In the genomic region with DNA sequence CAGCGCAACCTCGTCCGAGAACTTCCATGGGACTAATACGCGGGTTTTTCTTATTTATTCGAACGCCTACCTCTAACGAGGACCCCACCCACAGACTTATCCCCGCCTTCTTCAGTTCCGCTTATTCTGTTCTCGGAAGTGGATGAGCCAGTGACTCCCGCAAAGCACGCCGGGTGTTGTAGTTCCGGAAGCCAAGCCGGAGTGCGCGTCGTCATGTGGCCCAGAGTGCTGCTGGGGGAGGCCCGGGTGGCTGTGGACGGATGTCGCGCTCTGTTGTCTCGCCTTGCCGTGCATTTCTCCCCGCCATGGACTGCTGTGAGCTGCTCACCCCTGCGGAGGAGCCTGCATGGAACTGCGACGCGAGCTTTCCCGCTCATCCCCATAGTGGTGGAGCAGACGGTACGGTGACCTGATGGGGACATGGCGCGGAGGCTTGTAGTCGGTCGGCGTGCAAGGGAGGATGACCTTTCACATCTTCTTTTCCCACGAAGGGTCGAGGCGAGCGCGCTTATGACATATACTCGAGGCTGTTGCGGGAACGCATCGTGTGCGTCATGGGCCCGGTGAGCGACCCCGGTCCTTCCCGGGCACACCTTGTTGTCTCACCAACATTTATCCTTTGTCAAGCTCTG, we compare ENCODE assay signal across 7 mouse cellular contexts. TPM values are rescaled to one million over a fixed set of nuclear protein-coding genes. Genes with fewer than 3 reads are reported as not detected.
DNase-seq lines count a peak whose midpoint lies in the region; ATAC-seq lines count a peak whose summit lies in the region.

A gene (plus strand): TSS at position 191 of the 632 bp plus-strand sequence.

- under 1% methylated on average over 52 of the region's 52 CpGs for WGBS in intestine, embryonic 15.5 days
- under 1% methylated on average over 52 of the region's 52 CpGs for WGBS in midbrain, embryonic 10.5 days

- no peaks in the 10 kb centered on the region for H3K9me3 ChIP-seq in intestine, embryonic 15.5 days
- H3K9me3 ChIP-seq in midbrain, embryonic 10.5 days (replicated peaks), result no peaks in the 10 kb centered on the region

- peak; percentile 97 for ATAC-seq in intestine, embryonic 15.5 days

- peak; percentile 97 for DNase-seq in adrenal gland, adult 2 months
- peak; percentile 88 for DNase-seq in embryo, embryonic 11.5 days (ENCODE audit: low read depth, low spot score)
- DNase-seq in gastrocnemius, postnatal 36 days, result peak; percentile 88 to 91
- peak; percentile 95 to 98 for DNase-seq in left cerebral cortex, postnatal 25 days (ENCODE audit: low spot score in 2 of 2)
- peak; percentile 94 for DNase-seq in midbrain, embryonic 10.5 days (ENCODE audit: low spot score)
- DNase-seq in right cerebral cortex, postnatal 4 days, result peak; percentile 86

- H3K4me2 ChIP-seq in intestine, embryonic 15.5 days (replicated peaks), result peak within 1 kb of the TSS; percentile 67

- intact Hi-C loops in gastrocnemius, postnatal 36 days (cut with DNase I), result loop anchor here (10.0 kb wide), 2 partner anchors 285 to 365 kb away; a partner anchor contains a TSS
- intact Hi-C loops in left cerebral cortex, postnatal 25 days (cut with DNase I), result loop anchor here (1.0 kb wide), 2 partner anchors 21 to 257 kb away; a partner anchor contains a TSS

- H3K9ac ChIP-seq in intestine, embryonic 15.5 days, result peak within 1 kb of the TSS; percentile 81

- H3K4me1 ChIP-seq in intestine, embryonic 15.5 days (replicated peaks), result peaks cover 9% of the 10 kb centered on the region; the same call in 1 of the 2 replicates
- H3K4me1 ChIP-seq in midbrain, embryonic 10.5 days, result peaks cover 10% of the 10 kb centered on the region

- H3K27me3 ChIP-seq in intestine, embryonic 15.5 days (replicated peaks), result no peaks in the 10 kb centered on the region
- H3K27me3 ChIP-seq in midbrain, embryonic 10.5 days (ENCODE audit: low read depth, poor library complexity, severe bottlenecking), result no peaks in the 10 kb centered on the region

- peaks cover 20% of the 10 kb centered on the region for H3K36me3 ChIP-seq in intestine, embryonic 15.5 days
- peaks cover 42% of the 10 kb centered on the region for H3K36me3 ChIP-seq in midbrain, embryonic 10.5 days

- H3K27ac ChIP-seq in intestine, embryonic 15.5 days, result peak within 1 kb of the TSS; percentile 69
- H3K27ac ChIP-seq in midbrain, embryonic 10.5 days (replicated peaks), result peak within 1 kb of the TSS; percentile 91

- peak within 1 kb of the TSS; percentile 82 for H3K4me3 ChIP-seq in intestine, embryonic 15.5 days (replicated peaks)
- H3K4me3 ChIP-seq in midbrain, embryonic 10.5 days, result peak within 1 kb of the TSS; percentile 88

RNA-seq across cellular contexts. Expression of the gene that starts here (rescaled TPM):
- total RNA-seq in adrenal gland, adult 2 months (2021), result 100 to 1,000 TPM; 118 to 140 TPM
- polyA plus RNA-seq in adrenal gland, adult 2 months (2012; rRNA removed), result 378 and 412 TPM in 2 replicates
- 10 to 100 TPM; 28.7 to 33.4 TPM for total RNA-seq in gastrocnemius, postnatal 36 days (2021)
- polyA plus RNA-seq in intestine, embryonic 15.5 days (2015; fragmentation: Nextera tagmentation; extraction: Ambion mirVana), result 149 and 166 TPM in 2 replicates
- total RNA-seq in left cerebral cortex, postnatal 25 days (2021), result 10 to 100 TPM; 56.1 to 67.9 TPM
- polyA plus RNA-seq in midbrain, embryonic 10.5 days (2016; fragmentation: Nextera tagmentation; extraction: Ambion mirVana), result 173 and 174 TPM in 2 replicates

Comparison
In these comparisons a context has a peak if more than half of its experiments do, and no peak if none do; other contexts are left out.
1. Peak in every context shown above with its lines: DNase-seq, ATAC-seq, H3K4me3 ChIP-seq and H3K27ac ChIP-seq.